Mouse (Mus musculus) brain, embryonic 14.5 days (tissue): ENCODE measurements around the gene Smim4. TPM values are rescaled to one million over a fixed set of nuclear protein-coding genes. Genes with fewer than 3 reads are reported as not detected.

ENCODE experiments used
- DNase-seq: peaks from one replicate; pipeline ENCODE4 v3.0.0-alpha.2; 2011; ENCODE audit warnings: low read depth
- CTCF ChIP-seq: fragments of 200-500 bp; IDR thresholded peaks from 2 replicates; pipeline ENCODE4 v1.5.1; 2012; ENCODE audit warnings: inconsistent platforms, mild to moderate bottlenecking, moderate library complexity, borderline replicate concordance; ENCODE audit not compliant: insufficient read depth, insufficient read length; ENCODE audit errors: extremely low read depth
- POLR2A ChIP-seq: fragments of 200-500 bp; IDR thresholded peaks from 2 replicates; pipeline ENCODE4 v1.6.1; 2012; ENCODE audit warnings: mild to moderate bottlenecking, inconsistent platforms, borderline replicate concordance; ENCODE audit not compliant: poor library complexity, insufficient read depth, insufficient read length, severe bottlenecking; ENCODE audit errors: extremely low read depth
- polyA plus RNA-seq: library from polyadenylated mRNA; depleted of rRNA; stranded (reverse); fragments of >200 nt; gene quantifications from 2 replicates; pipeline ENCODE4 v1.2.3, GENCODE M21; 2012

Gene Smim4
- polyA plus RNA-seq, 1 experiment: 31.2 TPM

DNA sequence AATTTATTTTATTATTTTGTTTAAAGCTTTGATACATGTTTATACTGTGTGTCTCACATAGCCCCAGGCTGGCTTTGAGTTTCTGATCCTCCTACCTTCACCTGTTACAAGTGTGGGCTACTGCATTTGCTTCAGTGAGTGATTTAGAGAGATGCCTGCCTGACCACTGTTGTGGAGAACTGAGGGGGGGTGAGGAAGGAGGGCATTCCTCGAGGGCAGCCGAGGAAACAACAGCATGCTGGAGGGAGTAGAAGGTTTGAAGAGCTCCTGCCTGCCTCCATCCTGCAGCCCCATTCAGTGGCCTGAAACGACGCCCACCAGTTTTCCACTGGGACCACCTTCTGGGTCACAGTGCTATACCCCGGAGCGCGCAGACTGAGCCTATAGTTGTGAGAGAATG lies 36.7 kb upstream of the Smim4 start:
- DNase-seq: no peak
- TF ChIP-seq CTCF (no peak), POLR2A (no peak)

DNA sequence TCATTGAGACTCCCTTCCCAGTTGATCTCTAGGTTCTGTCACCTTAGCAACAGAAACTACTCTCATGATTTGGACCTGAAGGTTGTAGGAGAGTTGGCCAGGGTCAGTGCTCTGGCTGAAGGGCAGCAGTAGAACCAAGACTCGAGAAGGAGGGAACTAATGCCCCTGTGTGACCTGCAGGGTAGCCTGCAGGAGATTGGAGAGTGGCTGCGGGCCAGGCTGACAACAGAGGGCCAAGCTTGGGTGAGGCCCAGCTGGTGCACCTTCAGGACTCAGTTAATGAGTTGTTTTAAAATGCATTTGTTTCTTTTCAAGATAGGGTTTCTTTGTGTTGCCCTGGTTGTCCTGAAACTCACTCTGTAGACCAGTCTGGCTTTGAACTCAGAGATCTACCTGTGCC lies 36.3 kb upstream of the Smim4 start:
- TF ChIP-seq POLR2A (no peak), CTCF (no peak)
- no peak for DNase-seq

DNA sequence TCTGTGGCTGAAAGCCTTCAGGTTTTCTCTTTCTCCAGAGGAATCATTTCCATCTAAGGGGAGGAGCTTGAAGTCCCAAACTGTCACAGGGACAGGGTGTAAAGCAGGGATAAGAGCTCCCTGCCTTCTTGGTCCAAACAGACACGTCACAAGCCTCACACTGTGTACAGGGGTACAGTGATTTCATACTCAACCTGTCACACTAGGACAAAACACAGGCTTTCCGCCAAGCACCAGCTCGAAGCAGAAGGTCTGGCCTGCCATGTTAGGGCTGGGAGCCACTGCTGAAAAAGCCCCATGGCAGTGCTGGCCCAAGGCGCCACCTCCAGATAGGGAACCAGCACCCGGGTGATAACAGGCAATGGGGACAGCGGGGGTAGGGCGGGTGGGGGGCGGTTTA lies 35.3 kb upstream of the Smim4 start:
- no peak for TF ChIP-seq CTCF
- no peak for TF ChIP-seq POLR2A
- peak; percentile 52 for DNase-seq

DNA sequence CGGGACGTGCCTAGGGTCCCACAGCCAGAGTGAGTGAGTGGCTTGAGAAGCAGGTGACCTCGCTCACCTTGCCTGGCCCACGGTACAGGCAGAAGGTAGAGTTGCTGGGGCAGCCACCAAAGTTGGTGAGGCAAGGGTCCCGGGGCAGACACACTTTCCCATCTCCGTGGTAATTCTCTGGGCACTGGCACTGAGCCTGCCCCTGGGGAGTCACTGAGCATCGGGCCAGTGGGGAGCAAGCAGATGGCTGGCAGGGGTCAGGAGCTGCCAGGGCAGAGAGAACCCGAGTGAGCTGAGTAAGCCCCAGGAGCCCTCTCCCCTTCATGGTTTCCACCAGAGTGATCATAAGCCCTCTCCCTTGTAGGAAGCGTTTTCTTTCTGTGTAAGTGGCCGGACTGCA lies 32.9 kb upstream of the Smim4 start:
- TF ChIP-seq CTCF (no peak), POLR2A (no peak)
- DNase-seq: no peak

DNA sequence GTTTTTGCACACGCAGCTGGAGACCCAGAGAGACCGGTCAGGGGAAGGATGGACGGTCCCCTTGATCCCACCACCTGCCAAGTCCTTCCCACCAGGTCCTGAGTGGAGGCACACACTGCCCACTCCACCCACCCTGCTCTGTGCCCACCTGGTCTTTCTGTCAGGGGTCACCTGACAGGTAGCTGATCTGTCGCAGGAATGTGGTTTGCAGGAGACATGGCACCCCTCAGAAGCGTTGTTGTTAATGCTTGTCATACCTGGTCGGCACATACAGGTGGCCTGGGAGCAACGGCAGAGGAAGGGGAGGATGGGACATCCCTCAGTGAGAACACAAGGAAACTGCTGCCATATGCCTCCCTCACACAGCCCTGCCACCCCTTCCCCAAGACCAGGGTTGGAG lies 32.4 kb upstream of the Smim4 start:
- DNase-seq: no peak
- no peak for TF ChIP-seq CTCF
- no peak for TF ChIP-seq POLR2A

DNA sequence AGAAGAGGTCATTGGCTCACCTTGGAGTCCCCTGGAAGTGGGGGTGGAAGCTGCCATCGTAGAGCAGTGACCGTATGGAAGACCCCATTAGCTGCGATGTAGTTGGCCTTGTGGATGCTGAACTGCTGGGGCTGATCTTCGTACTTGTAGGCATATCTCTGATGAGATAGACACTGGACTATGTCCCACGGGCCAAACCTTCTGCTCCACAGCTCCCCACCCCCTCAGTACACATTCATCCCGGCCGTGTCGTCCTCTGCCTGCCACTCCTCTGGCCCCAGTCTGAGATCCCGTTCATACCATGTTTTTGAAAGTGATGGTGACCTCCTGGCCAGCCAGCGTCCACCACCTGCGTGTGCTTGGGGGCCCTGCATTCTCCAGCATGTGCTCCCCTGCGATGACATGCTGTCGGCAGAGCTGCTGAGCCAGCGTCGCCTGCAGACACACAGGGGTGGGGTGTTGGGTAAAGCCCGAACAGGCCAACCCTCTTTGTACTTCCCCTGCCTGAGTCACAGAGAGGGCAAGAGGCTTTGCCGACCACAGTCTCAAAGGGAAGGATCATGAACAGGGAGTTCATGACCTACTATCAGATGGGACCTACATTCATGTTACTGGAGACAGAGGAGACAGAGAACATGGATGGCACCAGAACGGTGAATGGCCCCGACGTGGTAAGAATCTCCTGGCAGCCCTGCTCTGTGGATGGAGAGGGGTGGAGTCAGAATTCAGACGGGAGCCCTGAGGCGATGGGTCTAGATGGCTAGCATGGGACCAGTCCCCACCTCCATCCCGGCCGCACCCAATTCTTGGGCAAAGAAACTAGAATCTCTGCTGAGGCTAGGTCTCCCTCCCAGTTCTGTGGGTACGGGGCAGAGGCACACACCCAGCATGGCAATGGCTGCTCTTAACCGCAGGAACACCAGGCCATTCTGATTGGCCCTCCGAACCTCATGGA lies 31.7 kb upstream of the Smim4 start:
- DNase-seq: no peak
- no peak for TF ChIP-seq CTCF
- no peak for TF ChIP-seq POLR2A

DNA sequence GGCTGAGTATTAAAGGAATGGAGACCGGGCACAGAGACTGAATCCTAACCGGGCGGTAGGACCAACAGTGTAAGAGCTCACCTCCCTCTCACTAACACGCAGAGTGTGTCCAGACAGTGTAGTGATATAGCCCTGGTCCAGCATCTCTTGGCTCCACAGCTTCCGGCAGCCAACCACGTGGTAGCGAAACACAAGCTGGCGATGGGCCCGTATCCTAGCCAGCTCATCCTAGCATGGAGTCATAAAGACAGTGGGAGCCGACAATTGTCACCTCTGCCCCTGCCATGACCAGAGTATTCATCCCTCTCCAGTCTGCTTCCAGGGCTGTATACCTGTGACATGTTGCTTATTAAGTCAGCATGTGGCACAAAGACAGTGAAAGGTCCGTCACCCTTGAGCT lies 16.9 kb upstream of the Smim4 start:
- no peak for DNase-seq
- TF ChIP-seq CTCF (no peak), POLR2A (no peak)

DNA sequence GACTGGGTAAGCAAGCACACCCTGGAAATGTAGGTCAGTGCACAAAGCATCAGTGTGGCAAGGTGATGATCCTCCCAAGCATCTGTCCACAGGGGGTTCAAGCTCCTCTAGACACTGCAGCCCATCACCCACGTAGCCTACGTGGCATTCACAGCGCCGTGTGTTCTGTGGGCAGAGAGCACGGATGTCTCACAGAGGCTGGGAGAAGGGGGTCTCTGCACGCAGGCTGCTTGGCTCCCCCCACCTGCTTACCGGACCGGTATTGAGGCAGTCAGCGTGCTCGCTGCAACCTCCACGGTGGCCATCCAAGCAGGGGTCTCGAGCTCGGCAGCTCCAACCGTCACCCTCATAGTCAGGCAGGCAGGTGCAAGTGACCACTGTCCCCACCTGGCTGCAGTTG lies 12.3 kb upstream of the Smim4 start:
- TF ChIP-seq CTCF (no peak), POLR2A (no peak)
- no peak for DNase-seq

DNA sequence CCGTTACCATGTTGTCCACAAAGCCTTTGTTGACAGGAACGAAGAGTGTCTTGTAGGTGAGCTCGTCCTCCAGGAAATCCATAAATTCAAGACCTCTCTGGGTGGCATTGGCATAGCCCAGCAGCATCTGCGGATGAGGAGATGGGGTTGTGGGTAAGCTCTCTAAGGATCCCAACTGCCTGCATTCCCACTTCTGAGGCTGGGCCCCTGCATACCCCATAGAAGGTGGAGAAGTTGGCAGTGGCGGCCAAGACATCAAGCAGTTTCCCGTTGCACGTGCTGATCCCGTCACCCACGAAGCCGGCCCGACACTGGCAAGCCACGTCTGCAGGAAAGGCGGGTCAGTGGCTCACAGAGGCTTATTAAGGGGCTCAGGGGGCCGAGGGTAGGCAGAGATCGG lies 11.4 kb upstream of the Smim4 start:
- DNase-seq: no peak

DNA sequence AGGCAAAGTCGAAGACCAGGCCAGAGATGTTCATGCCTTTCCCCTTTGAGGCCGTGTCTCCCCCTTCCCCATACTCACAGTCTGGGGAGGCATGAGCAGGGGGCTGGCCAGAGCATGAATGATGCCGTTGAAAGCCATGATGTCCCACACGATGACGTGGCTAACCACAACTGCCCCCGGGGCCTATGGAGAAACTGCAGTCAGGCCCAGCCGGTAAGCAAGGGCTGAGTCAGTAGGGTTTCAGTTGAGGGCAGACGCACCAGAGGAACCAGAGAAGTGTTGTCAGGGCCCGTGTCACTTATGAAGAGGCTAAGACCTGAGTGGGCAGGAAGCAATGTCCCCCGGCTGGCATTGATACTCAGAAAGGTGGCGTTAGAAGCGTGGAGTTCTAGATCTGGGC lies 10.9 kb upstream of the Smim4 start:
- DNase-seq: no peak
- TF ChIP-seq CTCF (no peak), POLR2A (no peak)

More for the DNA sequence above, 11.4 kb upstream of the Smim4 start:
- TF ChIP-seq CTCF (no peak), POLR2A (no peak)

DNA sequence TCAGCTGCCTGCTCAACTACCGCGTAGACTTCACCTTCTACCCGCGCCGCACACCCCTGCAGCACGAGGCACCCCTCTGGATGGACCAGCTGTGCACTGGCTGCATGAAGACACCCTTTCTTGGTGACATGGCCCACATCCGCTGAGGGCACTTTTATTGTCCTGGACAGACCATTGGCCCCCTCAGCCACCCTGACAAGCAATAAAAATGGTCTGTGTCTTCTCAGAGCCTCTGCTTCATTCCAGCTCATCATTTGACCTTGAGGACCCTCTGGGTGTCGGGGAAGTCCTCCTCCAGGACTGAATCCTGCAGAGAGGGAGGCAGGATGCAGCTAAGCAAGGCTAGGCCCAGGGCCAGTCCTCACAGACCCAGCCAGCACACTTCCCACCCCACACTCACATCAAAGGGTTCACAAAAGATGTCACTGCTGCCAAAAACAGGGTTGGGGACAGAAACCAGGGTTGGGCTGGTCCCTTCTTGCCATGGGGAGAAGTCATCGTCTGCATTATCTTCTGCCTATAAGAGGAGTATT lies 10.2 kb upstream of the Smim4 start:
- TF ChIP-seq CTCF: no peak
- TF ChIP-seq POLR2A: no peak
- DNase-seq: no peak

DNA sequence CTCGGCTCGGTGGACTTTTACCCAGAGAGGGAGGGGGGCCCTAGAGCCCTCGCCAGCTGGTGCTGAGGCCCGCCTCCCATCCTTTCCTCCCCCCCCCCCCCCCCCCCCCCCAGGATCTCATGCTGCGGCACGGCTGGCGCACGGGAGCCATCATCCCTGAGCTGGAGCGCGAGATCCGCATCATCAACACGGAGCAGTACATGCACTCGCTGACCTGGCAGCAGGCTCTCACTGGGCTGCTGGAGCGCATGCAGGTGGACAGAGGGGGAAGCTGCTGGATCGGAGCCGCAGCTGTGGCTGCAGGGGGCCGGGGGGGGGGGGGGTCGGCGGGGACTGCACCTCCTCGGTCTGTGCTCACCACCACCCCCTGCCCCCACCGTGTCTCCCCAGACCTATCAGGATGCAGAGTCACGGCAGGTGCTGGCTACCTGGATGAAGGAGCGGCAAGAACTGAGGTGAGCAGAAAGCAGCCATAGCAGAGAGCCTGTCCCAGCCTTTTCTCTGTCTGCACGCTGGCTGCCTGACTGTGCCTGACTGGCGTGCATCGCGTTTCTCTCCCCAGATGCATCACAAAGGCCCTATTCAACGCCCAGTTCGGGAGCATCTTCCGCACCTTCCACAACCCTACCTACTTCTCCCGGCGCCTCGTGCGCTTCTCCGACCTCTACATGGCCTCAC lies 9.6 kb upstream of the Smim4 start:
- TF ChIP-seq CTCF (no peak), POLR2A (no peak)
- DNase-seq: peak; percentile 22

DNA sequence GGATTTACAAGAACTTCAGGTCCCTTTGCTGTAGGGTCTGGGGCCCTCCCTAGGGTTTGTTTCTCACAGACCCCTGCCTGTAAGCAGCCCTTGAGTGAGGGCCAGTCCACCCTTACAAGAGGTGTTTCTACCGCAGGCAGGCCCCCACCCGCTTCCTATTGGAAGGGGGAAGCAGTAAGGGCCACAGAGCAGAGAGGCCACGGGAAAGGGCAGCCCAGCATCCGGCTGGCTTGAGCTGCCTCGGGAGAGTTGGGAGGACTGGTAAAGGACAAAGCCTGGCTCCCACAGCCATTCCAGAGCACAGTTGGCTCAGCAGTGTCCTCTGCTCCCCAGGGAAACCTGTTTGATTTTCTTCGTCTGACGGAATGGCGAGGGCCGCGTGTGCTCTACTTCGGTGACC lies 9.0 kb upstream of the Smim4 start:
- DNase-seq: no peak
- TF ChIP-seq CTCF (no peak), POLR2A (no peak)

DNA sequence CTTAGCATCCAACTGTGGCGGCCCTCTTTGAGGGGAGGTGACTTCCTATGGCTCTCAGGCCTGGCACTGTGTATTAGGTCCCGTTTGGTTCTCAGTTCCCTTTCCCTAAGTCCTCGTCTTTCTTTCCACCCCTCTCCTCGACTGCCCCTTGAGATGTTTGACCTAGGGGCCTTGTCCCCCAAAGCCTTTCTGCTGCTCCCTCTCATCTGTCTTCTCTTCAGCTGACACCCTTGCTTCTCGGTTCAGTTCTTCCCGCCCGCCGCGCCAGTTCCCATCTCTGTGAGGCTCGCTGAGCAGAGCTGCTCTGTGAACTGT lies 8.5 kb upstream of the Smim4 start:
- TF ChIP-seq CTCF: no peak
- no peak for TF ChIP-seq POLR2A
- DNase-seq: no peak

DNA sequence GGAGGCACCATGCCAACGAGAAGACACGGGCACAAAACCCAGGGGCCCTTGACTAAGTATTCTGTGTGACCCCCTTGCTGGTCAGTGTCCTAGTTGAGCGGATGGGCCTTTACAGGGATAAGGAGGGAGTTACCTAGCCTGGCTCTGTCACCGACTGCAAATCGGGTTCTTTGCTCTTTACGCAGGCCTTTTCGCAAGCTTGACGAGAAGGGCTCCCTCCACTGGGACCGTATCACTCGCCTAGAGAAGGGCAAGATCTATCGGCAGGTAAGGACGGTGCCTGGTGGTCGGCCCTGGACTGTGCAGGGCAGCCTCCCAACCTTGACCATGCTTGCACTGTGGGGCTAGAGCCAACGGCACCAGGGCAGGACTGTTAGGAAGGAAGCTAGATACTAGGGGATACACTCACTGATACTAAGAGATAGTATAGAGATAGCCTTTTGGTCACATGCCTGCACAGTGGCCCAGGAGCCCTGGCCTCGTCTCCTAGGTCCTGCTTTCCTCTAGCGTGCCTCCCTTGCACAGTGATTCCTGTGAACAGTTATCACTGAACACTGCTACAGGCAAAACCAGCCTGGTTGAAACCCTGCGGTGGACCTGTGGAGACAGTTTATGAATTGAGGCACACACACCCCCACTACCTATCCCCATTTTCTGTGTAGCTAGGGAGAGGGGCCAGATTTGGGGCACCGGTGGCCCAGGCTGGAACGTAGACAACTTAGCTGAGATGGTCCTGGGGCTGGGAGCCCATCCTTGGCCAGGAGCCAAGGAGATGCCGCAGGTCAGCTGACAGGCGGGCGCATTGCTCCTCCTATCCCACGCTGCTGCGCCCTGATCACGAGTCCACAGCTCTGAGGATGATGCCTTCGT lies 7.9 kb upstream of the Smim4 start:
- no peak for DNase-seq
- no peak for TF ChIP-seq POLR2A
- TF ChIP-seq CTCF: no peak
